ENCODE assay signal across 15 mouse cellular contexts in genomic region chr4:118862704-118863103, GRCm38 (mm10). TPM values are rescaled to one million over a fixed set of nuclear protein-coding genes. Genes with fewer than 3 reads are reported as not detected.
DNase-seq lines count a peak whose midpoint lies in the region; ATAC-seq and TF ChIP-seq lines count a peak whose summit lies in the region.
"Had no signal": no experiment of that assay in that cellular context is flagged by ENCODE, and none has a peak within 500 bp of the region (broad histone marks: within the 10 kb centered on the region; RNA-seq: fewer than 3 reads in every experiment).

No protein-coding gene starts in this region.

- no peak for TF ChIP-seq POLR2A in brain, embryonic 14.5 days (IDR thresholded peaks at IDR 0.05; ENCODE audit: borderline replicate concordance, extremely low read depth, insufficient read depth, insufficient read length, poor library complexity, severe bottlenecking)

- H3K4me2 ChIP-seq in hindbrain, embryonic 11.5 days (replicated peaks; ENCODE audit: low read depth, low read length): no peak overlapping the region
- H3K4me2 ChIP-seq in hindbrain, embryonic 13.5 days: no peak overlapping the region
- H3K4me2 ChIP-seq in intestine, embryonic 15.5 days (replicated peaks): no peak overlapping the region
- H3K4me2 ChIP-seq: limb, embryonic 13.5 days had no signal

- ATAC-seq in cerebellum, adult (ENCODE audit: insufficient number of reproducible peaks, low FRiP score, low TSS enrichment): no peak
- ATAC-seq in hindbrain, embryonic 11.5 days (ENCODE audit: low FRiP score): no peak
- no peak for ATAC-seq in hindbrain, embryonic 13.5 days (ENCODE audit: low FRiP score)
- ATAC-seq in intestine, embryonic 15.5 days: no peak
- ATAC-seq: lung, postnatal 0 days; midbrain, embryonic 16.5 days had no signal

- WGBS in hindbrain, embryonic 11.5 days: 53% methylated on average over 4 of the region's 4 CpGs
- WGBS in hindbrain, embryonic 13.5 days: 45% methylated on average over 4 of the region's 4 CpGs
- 65% methylated on average over 4 of the region's 4 CpGs for WGBS in intestine, embryonic 15.5 days

- no peak for TF ChIP-seq CTCF in brain, embryonic 14.5 days (IDR thresholded peaks at IDR 0.05; ENCODE audit: borderline replicate concordance, extremely low read depth, insufficient read depth, insufficient read length)

- H3K36me3 ChIP-seq in hindbrain, embryonic 11.5 days (ENCODE audit: control insufficient read depth, insufficient read depth, low read length): no peaks in the 10 kb centered on the region
- no peaks in the 10 kb centered on the region for H3K36me3 ChIP-seq in hindbrain, embryonic 13.5 days
- H3K36me3 ChIP-seq in intestine, embryonic 15.5 days: no peaks in the 10 kb centered on the region
- H3K36me3 ChIP-seq: limb, embryonic 13.5 days had no signal

- H3K9ac ChIP-seq in hindbrain, embryonic 11.5 days (ENCODE audit: low read depth, low read length): no peak overlapping the region
- no peak overlapping the region for H3K9ac ChIP-seq in hindbrain, embryonic 13.5 days
- no peak overlapping the region for H3K9ac ChIP-seq in intestine, embryonic 15.5 days
- H3K9ac ChIP-seq: limb, embryonic 13.5 days had no signal

- no peak overlapping the region for H3K27ac ChIP-seq in hindbrain, embryonic 11.5 days (ENCODE audit: low read depth, low read length)
- no peak overlapping the region for H3K27ac ChIP-seq in hindbrain, embryonic 13.5 days
- H3K27ac ChIP-seq in intestine, embryonic 15.5 days: no peak overlapping the region
- H3K27ac ChIP-seq: limb, embryonic 13.5 days had no signal

- no peaks in the 10 kb centered on the region for H3K9me3 ChIP-seq in hindbrain, embryonic 11.5 days (ENCODE audit: control insufficient read depth, low read length)
- no peaks in the 10 kb centered on the region for H3K9me3 ChIP-seq in hindbrain, embryonic 13.5 days
- H3K9me3 ChIP-seq in intestine, embryonic 15.5 days: no peaks in the 10 kb centered on the region
- H3K9me3 ChIP-seq: limb, embryonic 13.5 days had no signal

- peak; percentile 0 for DNase-seq in cerebellum, adult 8-10 months
- DNase-seq in hindbrain, embryonic 11.5 days (ENCODE audit: low spot score): peak; percentile 2
- peak; percentile 30 for DNase-seq in brain, embryonic 14.5 days (ENCODE audit: low read depth)
- peak; percentile 32 for DNase-seq in heart, postnatal 4 days
- DNase-seq in adrenal gland, postnatal 4 days (ENCODE audit: low spot score in 2 of 2): no peak
- DNase-seq: kidney, postnatal 4 days; thymus, adult 2 months had no signal

- H3K4me3 ChIP-seq in hindbrain, embryonic 11.5 days (ENCODE audit: low read depth, low read length): no peak overlapping the region
- no peak overlapping the region for H3K4me3 ChIP-seq in hindbrain, embryonic 13.5 days
- H3K4me3 ChIP-seq in intestine, embryonic 15.5 days (replicated peaks): no peak overlapping the region
- H3K4me3 ChIP-seq: limb, embryonic 13.5 days had no signal

- no peaks in the 10 kb centered on the region for H3K4me1 ChIP-seq in hindbrain, embryonic 11.5 days (replicated peaks; ENCODE audit: control insufficient read depth, insufficient read depth, low read length)
- H3K4me1 ChIP-seq in hindbrain, embryonic 13.5 days (replicated peaks): 0 out of 2 replicates have a peak, but pooled peaks cover 4% of the 10 kb centered on the region
- no peaks in the 10 kb centered on the region for H3K4me1 ChIP-seq in intestine, embryonic 15.5 days (replicated peaks)
- H3K4me1 ChIP-seq: limb, embryonic 13.5 days had no signal

- H3K27me3 ChIP-seq in hindbrain, embryonic 11.5 days (ENCODE audit: control insufficient read depth, insufficient read depth, low read length): no peaks in the 10 kb centered on the region
- H3K27me3 ChIP-seq in hindbrain, embryonic 13.5 days: no peaks in the 10 kb centered on the region
- no peaks in the 10 kb centered on the region for H3K27me3 ChIP-seq in intestine, embryonic 15.5 days (replicated peaks)
- H3K27me3 ChIP-seq: limb, embryonic 13.5 days had no signal

RNA-seq across cellular contexts. Expression of gene Olfr1331, which starts 1.7 kb away (rescaled TPM):
- polyA plus RNA-seq in hindbrain, embryonic 11.5 days (2014; fragmentation: Nextera tagmentation; extraction: Ambion mirVana): not detected in 2 replicates
- polyA plus RNA-seq in hindbrain, embryonic 13.5 days (2015; fragmentation: Nextera tagmentation; extraction: Ambion mirVana): not detected in 2 replicates
- not detected in 2 replicates for polyA plus RNA-seq in brain, embryonic 14.5 days (2012; rRNA removed)
- not detected for total RNA-seq in heart, postnatal 4 days (2021)
- not detected for total RNA-seq in adrenal gland, postnatal 4 days (2021)
- polyA plus RNA-seq in intestine, embryonic 15.5 days (2015; fragmentation: Nextera tagmentation; extraction: Ambion mirVana): not detected in 2 replicates
- total RNA-seq: ES-E14; gastrocnemius, postnatal 36 days had no signal
- polyA plus RNA-seq: limb, embryonic 13.5 days; lung, postnatal 0 days; midbrain, embryonic 16.5 days; thymus, adult 2 months had no signal

RNA-seq across cellular contexts. Expression of gene Olfr1330, which starts 25.7 kb away (rescaled TPM):
- polyA plus RNA-seq in hindbrain, embryonic 11.5 days (2014; fragmentation: Nextera tagmentation; extraction: Ambion mirVana): not detected in 2 replicates
- polyA plus RNA-seq in hindbrain, embryonic 13.5 days (2015; fragmentation: Nextera tagmentation; extraction: Ambion mirVana): not detected in 2 replicates
- not detected in 2 replicates for polyA plus RNA-seq in brain, embryonic 14.5 days (2012; rRNA removed)
- total RNA-seq in heart, postnatal 4 days (2021): not detected
- not detected for total RNA-seq in adrenal gland, postnatal 4 days (2021)
- not detected in 2 replicates for polyA plus RNA-seq in intestine, embryonic 15.5 days (2015; fragmentation: Nextera tagmentation; extraction: Ambion mirVana)
- total RNA-seq: ES-E14; gastrocnemius, postnatal 36 days had no signal
- polyA plus RNA-seq: limb, embryonic 13.5 days; lung, postnatal 0 days; midbrain, embryonic 16.5 days; thymus, adult 2 months had no signal

RNA-seq across cellular contexts. Expression of gene Olfr1333, which starts 26.6 kb away (rescaled TPM):
- not detected in 2 replicates for polyA plus RNA-seq in hindbrain, embryonic 11.5 days (2014; fragmentation: Nextera tagmentation; extraction: Ambion mirVana)
- not detected in 2 replicates for polyA plus RNA-seq in hindbrain, embryonic 13.5 days (2015; fragmentation: Nextera tagmentation; extraction: Ambion mirVana)
- not detected in 2 replicates for polyA plus RNA-seq in brain, embryonic 14.5 days (2012; rRNA removed)
- total RNA-seq in heart, postnatal 4 days (2021): not detected
- not detected for total RNA-seq in adrenal gland, postnatal 4 days (2021)
- not detected in 2 replicates for polyA plus RNA-seq in intestine, embryonic 15.5 days (2015; fragmentation: Nextera tagmentation; extraction: Ambion mirVana)
- total RNA-seq: ES-E14; gastrocnemius, postnatal 36 days had no signal
- polyA plus RNA-seq: limb, embryonic 13.5 days; lung, postnatal 0 days; midbrain, embryonic 16.5 days; thymus, adult 2 months had no signal

RNA-seq across cellular contexts. Expression of gene Olfr1335, which starts 53.0 kb away (rescaled TPM):
- not detected in 2 replicates for polyA plus RNA-seq in hindbrain, embryonic 11.5 days (2014; fragmentation: Nextera tagmentation; extraction: Ambion mirVana)
- not detected in 2 replicates for polyA plus RNA-seq in hindbrain, embryonic 13.5 days (2015; fragmentation: Nextera tagmentation; extraction: Ambion mirVana)
- not detected in 2 replicates for polyA plus RNA-seq in brain, embryonic 14.5 days (2012; rRNA removed)
- not detected for total RNA-seq in heart, postnatal 4 days (2021)
- not detected for total RNA-seq in adrenal gland, postnatal 4 days (2021)
- not detected in 2 replicates for polyA plus RNA-seq in intestine, embryonic 15.5 days (2015; fragmentation: Nextera tagmentation; extraction: Ambion mirVana)
- total RNA-seq: ES-E14; gastrocnemius, postnatal 36 days had no signal
- polyA plus RNA-seq: limb, embryonic 13.5 days; lung, postnatal 0 days; midbrain, embryonic 16.5 days; thymus, adult 2 months had no signal

RNA-seq across cellular contexts. Expression of gene Olfr1329, which starts 54.6 kb away (rescaled TPM):
- not detected in 2 replicates for polyA plus RNA-seq in hindbrain, embryonic 11.5 days (2014; fragmentation: Nextera tagmentation; extraction: Ambion mirVana)
- polyA plus RNA-seq in hindbrain, embryonic 13.5 days (2015; fragmentation: Nextera tagmentation; extraction: Ambion mirVana): not detected in 2 replicates
- not detected in 2 replicates for polyA plus RNA-seq in brain, embryonic 14.5 days (2012; rRNA removed)
- not detected for total RNA-seq in heart, postnatal 4 days (2021)
- total RNA-seq in adrenal gland, postnatal 4 days (2021): not detected
- not detected in 2 replicates for polyA plus RNA-seq in intestine, embryonic 15.5 days (2015; fragmentation: Nextera tagmentation; extraction: Ambion mirVana)
- total RNA-seq: ES-E14; gastrocnemius, postnatal 36 days had no signal
- polyA plus RNA-seq: limb, embryonic 13.5 days; lung, postnatal 0 days; midbrain, embryonic 16.5 days; thymus, adult 2 months had no signal

Comparison
In these comparisons a context has a peak if more than half of its experiments do, and no peak if none do; other contexts are left out.
1. DNase-seq: peak in cerebellum, adult 8-10 months (single experiment), hindbrain, embryonic 11.5 days (single experiment), brain, embryonic 14.5 days (single experiment) and heart, postnatal 4 days (single experiment); none in adrenal gland, postnatal 4 days (0 of 2).